Mouse (Mus musculus) ES-Bruce4 (cell line): ENCODE results near the gene Olfr160. TPM values are rescaled to one million over a fixed set of nuclear protein-coding genes. Genes with fewer than 3 reads are reported as not detected.

Source experiments
- H3K27ac ChIP-seq: 2 replicates; pipeline ENCODE4 v1.5.1; 2012; ENCODE audit warnings: low read length, inconsistent platforms; ENCODE audit not compliant: insufficient read depth
- H3K27me3 ChIP-seq: 2 replicates; pipeline ENCODE4 v1.6.1; 2012; ENCODE audit warnings: mild to moderate bottlenecking, low read length, inconsistent platforms; ENCODE audit not compliant: control insufficient read depth, poor library complexity, insufficient read depth, severe bottlenecking
- H3K36me3 ChIP-seq: 2 replicates; pipeline ENCODE4 v1.6.1; 2012; ENCODE audit warnings: inconsistent platforms, mild to moderate bottlenecking, low read length, moderate library complexity; ENCODE audit not compliant: control insufficient read depth, poor library complexity, insufficient read depth, severe bottlenecking
- H3K4me1 ChIP-seq: one replicate; pipeline ENCODE4 v1.8.1; 2011; ENCODE audit warnings: low read length; ENCODE audit not compliant: control insufficient read depth, insufficient read depth
- H3K4me3 ChIP-seq: 2 replicates; pipeline ENCODE4 v1.5.1; 2011; ENCODE audit warnings: low read depth, mild to moderate bottlenecking, low read length
- H3K9ac ChIP-seq: 2 replicates; pipeline ENCODE4 v1.6.1; 2012; ENCODE audit warnings: low read depth, mild to moderate bottlenecking, inconsistent platforms; ENCODE audit not compliant: poor library complexity, severe bottlenecking
- H3K9me3 ChIP-seq: replicated peaks from 2 replicates; pipeline ENCODE4 v1.6.1; 2012; ENCODE audit warnings: mild to moderate bottlenecking, low read length, inconsistent platforms; ENCODE audit not compliant: control insufficient read depth, poor library complexity, insufficient read depth, severe bottlenecking
- CTCF ChIP-seq: IDR thresholded peaks from one replicate; pipeline ENCODE4 v1.8.1; 2011; ENCODE audit warnings: low read depth, low read length
- EP300 ChIP-seq: IDR thresholded peaks from 2 replicates; pipeline ENCODE4 v1.6.1; 2011; ENCODE audit warnings: low read depth, low read length; ENCODE audit not compliant: insufficient read depth
- POLR2A ChIP-seq: IDR thresholded peaks from one replicate; pipeline ENCODE4 v1.8.1; 2011; ENCODE audit warnings: low read length; ENCODE audit not compliant: insufficient read depth
- polyA plus RNA-seq: library from polyadenylated mRNA; stranded (reverse); fragments of >200 nt; gene quantifications from 2 replicates; pipeline ENCODE4 v1.2.4, GENCODE M21; 2011; ENCODE audit warnings: low read depth; ENCODE audit not compliant: missing spikeins, insufficient read depth, insufficient read length

Gene Olfr160
- polyA plus RNA-seq, 1 experiment = not detected

- H3K4me1 ChIP-seq = no peaks in the 10 kb centered on the region
- no peak for TF ChIP-seq POLR2A
- TF ChIP-seq CTCF = no peak
- TF ChIP-seq EP300 = no peak
- no peak overlapping the region for H3K4me3 ChIP-seq
- H3K9ac ChIP-seq = no peak overlapping the region
- no peak overlapping the region for H3K27ac ChIP-seq
- H3K27me3 ChIP-seq = no peaks in the 10 kb centered on the region
- no peaks in the 10 kb centered on the region for H3K9me3 ChIP-seq
- no peaks in the 10 kb centered on the region for H3K36me3 ChIP-seq
These were observed 40.8 kb downstream of the Olfr160 start for GRCm38 (mm10) chr9:37675287-37675686.

GRCm38 (mm10) chr9:37670261-37670660, 45.8 kb downstream of the Olfr160 start:
- H3K27ac ChIP-seq = no peak overlapping the region
- H3K4me3 ChIP-seq = no peak overlapping the region
- no peaks in the 10 kb centered on the region for H3K9me3 ChIP-seq
- H3K36me3 ChIP-seq = no peaks in the 10 kb centered on the region
- H3K9ac ChIP-seq = no peak overlapping the region
- H3K27me3 ChIP-seq = no peaks in the 10 kb centered on the region
- TF ChIP-seq CTCF = no peak
- no peak for TF ChIP-seq EP300
- TF ChIP-seq POLR2A = no peak
- no peaks in the 10 kb centered on the region for H3K4me1 ChIP-seq

- Histone ChIP-seq H3K4me1 (no peaks in the 10 kb centered on the region), H3K9me3 (no peaks in the 10 kb centered on the region), H3K27ac (no peak overlapping the region), H3K4me3 (no peak overlapping the region), H3K9ac (no peak overlapping the region), H3K36me3 (no peaks in the 10 kb centered on the region), H3K27me3 (no peaks in the 10 kb centered on the region)
- TF ChIP-seq CTCF = no peak
- no peak for TF ChIP-seq POLR2A
- no peak for TF ChIP-seq EP300
These were observed 46.4 kb downstream of the Olfr160 start for GRCm38 (mm10) chr9:37669678-37670077.

- no peaks in the 10 kb centered on the region for H3K27me3 ChIP-seq
- TF ChIP-seq EP300 (no peak), CTCF (no peak), POLR2A (no peak)
- H3K27ac ChIP-seq = no peak within 1 kb of the TSS
- H3K4me1 ChIP-seq = no peaks in the 10 kb centered on the region
- H3K36me3 ChIP-seq = no peaks in the 10 kb centered on the region
- no peak within 1 kb of the TSS for H3K9ac ChIP-seq
- H3K9me3 ChIP-seq = no peaks in the 10 kb centered on the region
- H3K4me3 ChIP-seq = no peak within 1 kb of the TSS
These were observed 46.9 kb downstream of the Olfr160 start, which contains the start of gene Panx3 for GRCm38 (mm10) chr9:37669115-37669514. Gene Panx3, minus strand, starts transcription at chr9:37669235.

GRCm38 (mm10) chr9:37666045-37666444, 50.0 kb downstream of the Olfr160 start:
- Histone ChIP-seq H3K9me3 (no peaks in the 10 kb centered on the region), H3K27ac (no peak overlapping the region), H3K4me3 (no peak overlapping the region), H3K27me3 (no peaks in the 10 kb centered on the region; the same call in 1 of the 2 replicates), H3K4me1 (no peaks in the 10 kb centered on the region), H3K9ac (no peak overlapping the region), H3K36me3 (no peaks in the 10 kb centered on the region)
- TF ChIP-seq POLR2A (no peak), EP300 (no peak), CTCF (no peak)

- Histone ChIP-seq H3K9ac (no peak overlapping the region), H3K36me3 (no peaks in the 10 kb centered on the region), H3K4me1 (no peaks in the 10 kb centered on the region), H3K27me3 (no peaks in the 10 kb centered on the region; the same call in 1 of the 2 replicates), H3K4me3 (no peak overlapping the region), H3K9me3 (no peaks in the 10 kb centered on the region), H3K27ac (no peak overlapping the region)
- TF ChIP-seq EP300 (no peak), POLR2A (no peak), CTCF (no peak)
These were observed 51.4 kb downstream of the Olfr160 start for GRCm38 (mm10) chr9:37664604-37665003.
